Mouse (Mus musculus) liver, embryonic 14 days (tissue): ENCODE data around the gene Atp1b2. TPM values are rescaled to one million over a fixed set of nuclear protein-coding genes. Genes with fewer than 3 reads are reported as not detected.

Source experiments
- polyA plus RNA-seq: library from polyadenylated mRNA; depleted of rRNA; stranded (reverse); fragments of >200 nt; gene quantifications from 2 replicates; pipeline ENCODE4 v1.2.3, GENCODE M21; 2012; rRNA removed

Gene Atp1b2
- 17.8 and 21.7 TPM in 2 replicates for polyA plus RNA-seq

GRCm38 (mm10) chr11:69605726-69606490 lies at the start of gene Atp1b2:
TSS of gene Atp1b2 (minus strand) at chr11:69605942.

GRCm38 (mm10) chr11:69632284-69633089 lies 26.7 kb upstream of the Atp1b2 start, which contains the start of gene Fxr2:
TSS of gene Fxr2 (plus strand) at chr11:69632990.

GRCm38 (mm10) chr11:69621571-69622268 lies 16.0 kb upstream of the Atp1b2 start, which contains the start of gene Sat2:
TSS of gene Sat2 (plus strand) at chr11:69622024.

GRCm38 (mm10) chr11:69617805-69618204 lies 12.1 kb upstream of the Atp1b2 start, which contains the start of gene Shbg:
TSS of gene Shbg (minus strand) at chr11:69617905.

GRCm38 (mm10) chr11:69580091-69580514 lies 25.6 kb downstream of the Atp1b2 start, which contains the start of the genes Wrap53 and Trp53:
TSS of gene Wrap53 (minus strand) at chr11:69580255.
TSS of gene Trp53 (plus strand) at chr11:69580359.

GRCm38 (mm10) chr11:69559851-69560765 lies 45.6 kb downstream of the Atp1b2 start, which contains the start of gene Efnb3:
TSS of gene Efnb3 (minus strand) at chr11:69560205.

Other genes with a start within 250 kb of the Atp1b2 start
- 12.1 and 13.2 TPM in 2 replicates for gene Chd3, start 236.5 kb downstream of the Atp1b2 start, polyA plus RNA-seq
- gene Naa38, start 210.5 kb downstream of the Atp1b2 start, polyA plus RNA-seq = 67.1 and 70.4 TPM in 2 replicates
- 9.2 and 9.3 TPM in 2 replicates for gene Cyb5d1, start 210.3 kb downstream of the Atp1b2 start, polyA plus RNA-seq
- 3.5 and 4.0 TPM in 2 replicates for gene Tmem88, start 207.7 kb downstream of the Atp1b2 start, polyA plus RNA-seq
- gene Kdm6b, start 192.3 kb downstream of the Atp1b2 start, polyA plus RNA-seq = 0.93 and 1.4 TPM in 2 replicates
- gene Dnah2, start 56.8 kb downstream of the Atp1b2 start, polyA plus RNA-seq = 0.01 and 0.06 TPM in 2 replicates
- gene Efnb3, start 45.7 kb downstream of the Atp1b2 start, polyA plus RNA-seq = 0.90 and 0.99 TPM in 2 replicates
- 8.8 and 10.8 TPM in 2 replicates for gene Wrap53, start 25.7 kb downstream of the Atp1b2 start, polyA plus RNA-seq
- gene Trp53, start 25.6 kb downstream of the Atp1b2 start, polyA plus RNA-seq = 61.5 and 74.1 TPM in 2 replicates
- gene Shbg, start 12.0 kb upstream of the Atp1b2 start, polyA plus RNA-seq = 19.1 and 24.0 TPM in 2 replicates
- 5.7 and 7.0 TPM in 2 replicates for gene Sat2, start 16.1 kb upstream of the Atp1b2 start, polyA plus RNA-seq
- 21.3 and 22.6 TPM in 2 replicates for gene Fxr2, start 27.0 kb upstream of the Atp1b2 start, polyA plus RNA-seq
- 0.02 and 0.09 TPM in 2 replicates for gene Sox15, start 49.4 kb upstream of the Atp1b2 start, polyA plus RNA-seq
- gene Mpdu1, start 56.7 kb upstream of the Atp1b2 start, polyA plus RNA-seq = 34.7 and 42.4 TPM in 2 replicates
- gene Cd68, start 60.2 kb upstream of the Atp1b2 start, polyA plus RNA-seq = 7.8 and 10.5 TPM in 2 replicates
- 445 and 498 TPM in 2 replicates for gene Eif4a1, start 66.5 kb upstream of the Atp1b2 start, polyA plus RNA-seq
- 46.2 and 57.7 TPM in 2 replicates for gene Senp3, start 76.1 kb upstream of the Atp1b2 start, polyA plus RNA-seq
- 0.29 and 0.31 TPM in 2 replicates for gene Tnfsf13, start 79.8 kb upstream of the Atp1b2 start, polyA plus RNA-seq
- gene Tnfsf12, start 89.9 kb upstream of the Atp1b2 start, polyA plus RNA-seq = 3.4 and 3.8 TPM in 2 replicates
- gene Tnfsfm13, start 90.2 kb upstream of the Atp1b2 start, polyA plus RNA-seq = 0.77 and 0.86 TPM in 2 replicates
- 12.7 and 15.6 TPM in 2 replicates for gene Polr2a, start 152.7 kb upstream of the Atp1b2 start, polyA plus RNA-seq
- 0.03 TPM in 1 of 2 replicates, not detected in the other for gene Slc35g3, start 156.0 kb upstream of the Atp1b2 start, polyA plus RNA-seq
- 1.2 and 1.5 TPM in 2 replicates for gene Zbtb4, start 160.0 kb upstream of the Atp1b2 start, polyA plus RNA-seq
- 0.69 and 1.5 TPM in 2 replicates for gene Chrnb1, start 190.0 kb upstream of the Atp1b2 start, polyA plus RNA-seq
- gene Fgf11, start 195.9 kb upstream of the Atp1b2 start, polyA plus RNA-seq = 0.40 and 0.51 TPM in 2 replicates
- gene Tmem102, start 199.7 kb upstream of the Atp1b2 start, polyA plus RNA-seq = 0.24 and 0.25 TPM in 2 replicates
- gene Gm39566, start 209.4 kb upstream of the Atp1b2 start, polyA plus RNA-seq = not detected in 2 replicates
- gene Spem2, start 212.5 kb upstream of the Atp1b2 start, polyA plus RNA-seq = not detected in 2 replicates
- gene Spem1, start 216.2 kb upstream of the Atp1b2 start, polyA plus RNA-seq = not detected in 2 replicates
- gene Nlgn2, start 231.8 kb upstream of the Atp1b2 start, polyA plus RNA-seq = 2.1 and 2.2 TPM in 2 replicates
- gene Tmem256, start 232.6 kb upstream of the Atp1b2 start, polyA plus RNA-seq = 155 and 183 TPM in 2 replicates
- 16.2 and 19.8 TPM in 2 replicates for gene Plscr3, start 240.4 kb upstream of the Atp1b2 start, polyA plus RNA-seq